Mouse (Mus musculus) limb, embryonic 11.5 days (tissue): ENCODE data around the gene Gpr35. TPM values are rescaled to one million over a fixed set of nuclear protein-coding genes. Genes with fewer than 3 reads are reported as not detected.

Experiments used
- ATAC-seq: fragments of 200-750 bp; cut with Nextera tagmentation; 2 replicates; pipeline ENCODE4 v1.8.0; 2017; ENCODE audit warnings: low read depth; ENCODE audit not compliant: insufficient number of reproducible peaks, low FRiP score, low TSS enrichment
- DNase-seq: peaks from one replicate; pipeline ENCODE4 v3.0.0-alpha.2; 2015; ENCODE audit warnings: low spot score
- H3K27ac ChIP-seq: fragments of 300-500 bp; sonication (generic); replicated peaks from 2 replicates; pipeline ENCODE4 v1.5.1; 2014; ENCODE audit warnings: low read depth, mild to moderate bottlenecking, low read length
- H3K27me3 ChIP-seq: fragments of 300-500 bp; sonication (generic); 2 replicates; pipeline ENCODE4 v1.6.1; 2014; ENCODE audit warnings: mild to moderate bottlenecking, low read length, mixed read lengths; ENCODE audit not compliant: control insufficient read depth, insufficient read depth
- H3K36me3 ChIP-seq: fragments of 300-500 bp; sonication (generic); 2 replicates; pipeline ENCODE4 v1.6.1; 2014; ENCODE audit warnings: mild to moderate bottlenecking, low read length, moderate library complexity, mixed read lengths; ENCODE audit not compliant: control insufficient read depth, insufficient read depth
- H3K4me1 ChIP-seq: fragments of 300-500 bp; sonication (generic); 2 replicates; pipeline ENCODE4 v1.6.1; 2014; ENCODE audit warnings: low read length, mixed read lengths; ENCODE audit not compliant: control insufficient read depth, insufficient read depth
- H3K4me2 ChIP-seq: fragments of 300-500 bp; sonication (generic); 2 replicates; pipeline ENCODE4 v1.6.1; 2014; ENCODE audit warnings: low read depth, mild to moderate bottlenecking, moderate library complexity; ENCODE audit not compliant: severe bottlenecking
- H3K4me3 ChIP-seq: fragments of 300-500 bp; sonication (generic); 2 replicates; pipeline ENCODE4 v1.5.1; 2014; ENCODE audit warnings: low read depth, low read length
- H3K9ac ChIP-seq: fragments of 300-500 bp; sonication (generic); 2 replicates; pipeline ENCODE4 v1.6.1; 2014; ENCODE audit warnings: mild to moderate bottlenecking, low read length
- H3K9me3 ChIP-seq: fragments of 300-500 bp; sonication (generic); 2 replicates; pipeline ENCODE4 v1.6.1; 2016; ENCODE audit warnings: low read length; ENCODE audit not compliant: control insufficient read depth
- WGBS: fragments of 180-500 bp; shearing (Covaris S2); extraction: QIAGEN DNeasy Blood & Tissue Kit; methylation state at CpG from one replicate; pipeline ENCODE4 v1.1.7; 2014; 5-methylcytosine and 5-hydroxymethylcytosine counted together
- polyA plus RNA-seq: library from polyadenylated mRNA; unstranded; fragments of >200 nt; fragmentation: Nextera tagmentation; extraction: Ambion mirVana; gene quantifications from 2 replicates; pipeline ENCODE4 v1.2.1, GENCODE M21; 2014

The Gpr35 gene
- polyA plus RNA-seq, 1 experiment from 2014 or later = 0.44 TPM

DNA sequence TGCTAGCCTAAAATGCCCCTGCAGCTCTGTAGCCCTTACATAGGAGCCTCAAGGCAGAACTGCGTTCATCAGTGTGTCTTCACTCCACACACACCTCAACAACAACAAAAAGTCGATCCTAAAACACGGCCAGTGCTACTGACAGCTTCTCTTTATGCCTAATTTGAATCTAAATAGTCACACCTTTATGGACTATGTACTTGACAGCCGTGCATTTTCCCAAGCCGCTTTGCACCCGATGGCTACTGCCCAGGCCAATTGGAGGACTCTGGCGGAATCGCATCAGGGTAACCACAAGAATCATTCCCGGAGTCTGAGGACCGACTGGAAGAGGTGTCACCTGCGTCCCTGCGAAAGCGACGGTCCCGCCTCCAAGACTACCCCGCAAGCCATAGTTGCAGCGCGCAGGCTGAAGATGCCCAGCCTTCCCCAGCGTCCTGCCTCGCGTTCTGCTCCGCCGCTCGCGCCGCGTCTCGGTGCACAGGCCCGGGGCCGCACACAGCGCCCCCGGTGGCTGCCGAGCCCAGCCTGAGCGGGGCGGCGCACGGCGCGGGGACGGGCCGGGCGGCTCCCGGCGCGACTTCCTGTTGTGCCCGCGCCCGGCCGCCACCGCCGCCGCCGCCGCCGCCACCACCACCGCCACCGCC lies 40.3 kb upstream of the Gpr35 start, which contains the start of gene Rnpepl1:
TSS of gene Rnpepl1 (plus strand) at position 545 of the 647 bp plus-strand sequence.
- no peaks in the 10 kb centered on the region for H3K27me3 ChIP-seq
- DNase-seq = peak; percentile 79
- peak within 1 kb of the TSS; percentile 79 for H3K27ac ChIP-seq
- H3K4me1 ChIP-seq = peaks cover 18% of the 10 kb centered on the region
- peak; percentile 37 for ATAC-seq
- no peaks in the 10 kb centered on the region for H3K9me3 ChIP-seq
- 1% methylated on average over 39 of the region's 57 CpGs for WGBS
- H3K9ac ChIP-seq = peak within 1 kb of the TSS; percentile 90
- H3K36me3 ChIP-seq = peaks cover 3% of the 10 kb centered on the region; the same call in 1 of the 2 replicates
- peak within 1 kb of the TSS; percentile 93 for H3K4me2 ChIP-seq
- peak within 1 kb of the TSS; percentile 72 for H3K4me3 ChIP-seq

GRCm38 (mm10) chr1:92910925-92911720 lies 39.5 kb upstream of the Gpr35 start:
- Histone ChIP-seq H3K36me3 (peaks cover 5% of the 10 kb centered on the region; the same call in 1 of the 2 replicates), H3K9me3 (no peaks in the 10 kb centered on the region), H3K4me2 (peak overlapping the region; percentile 93), H3K4me3 (peak overlapping the region; percentile 72), H3K9ac (peak overlapping the region; percentile 90), H3K27me3 (no peaks in the 10 kb centered on the region), H3K27ac (peak overlapping the region; percentile 79), H3K4me1 (peaks cover 18% of the 10 kb centered on the region)
- WGBS = under 1% methylated on average over 64 of the region's 85 CpGs
- DNase-seq (peak; percentile 68), ATAC-seq (peak; percentile 8; the same call in 1 of the 2 replicates)

- Histone ChIP-seq H3K9ac (peak overlapping the region; percentile 90), H3K4me3 (peak overlapping the region; percentile 72), H3K36me3 (peaks cover 7% of the 10 kb centered on the region; the same call in 1 of the 2 replicates), H3K27ac (no peak overlapping the region), H3K27me3 (no peaks in the 10 kb centered on the region), H3K4me2 (peak overlapping the region; percentile 93), H3K4me1 (peaks cover 18% of the 10 kb centered on the region), H3K9me3 (no peaks in the 10 kb centered on the region)
- no peak for ATAC-seq
- no peak for DNase-seq
- 56% methylated on average over 8 of the region's 8 CpGs for WGBS
These were observed 38.9 kb upstream of the Gpr35 start for GRCm38 (mm10) chr1:92911721-92912138.

DNA sequence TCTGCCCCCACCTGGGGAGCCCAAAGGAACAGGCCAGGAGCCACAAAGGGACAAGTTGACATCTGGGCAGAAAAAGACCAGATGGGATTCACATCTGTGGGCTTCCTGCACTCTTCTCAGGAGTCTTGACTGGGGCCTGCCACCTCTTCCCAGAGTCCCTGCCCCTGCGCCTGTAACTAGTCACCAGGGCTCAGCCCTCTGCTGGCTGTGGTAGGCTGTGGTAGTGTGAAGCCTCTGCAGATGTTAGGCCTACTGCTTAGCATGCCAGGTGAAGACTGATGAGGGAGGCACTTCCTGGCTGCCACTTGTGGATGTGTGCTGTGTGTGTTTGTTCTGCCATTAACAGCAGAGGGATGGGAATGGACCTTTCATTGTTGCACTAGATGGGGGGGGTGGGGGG lies 38.4 kb upstream of the Gpr35 start:
- DNase-seq = peak; percentile 41
- H3K27ac ChIP-seq = no peak overlapping the region
- peaks cover 7% of the 10 kb centered on the region; the same call in 1 of the 2 replicates for H3K36me3 ChIP-seq
- 53% methylated on average over 1 of the region's 1 CpGs for WGBS
- no peak overlapping the region for H3K9ac ChIP-seq
- no peaks in the 10 kb centered on the region for H3K27me3 ChIP-seq
- H3K4me1 ChIP-seq = peaks cover 18% of the 10 kb centered on the region
- peak overlapping the region; percentile 72 for H3K4me3 ChIP-seq
- H3K9me3 ChIP-seq = no peaks in the 10 kb centered on the region
- no peak for ATAC-seq
- H3K4me2 ChIP-seq = peak overlapping the region; percentile 93

GRCm38 (mm10) chr1:92914239-92914638 lies 36.4 kb upstream of the Gpr35 start:
- 82% methylated on average over 4 of the region's 4 CpGs for WGBS
- H3K27ac ChIP-seq = no peak overlapping the region
- DNase-seq (no peak), ATAC-seq (no peak)
- no peak overlapping the region for H3K4me3 ChIP-seq
- H3K9ac ChIP-seq = no peak overlapping the region
- no peaks in the 10 kb centered on the region for H3K27me3 ChIP-seq
- H3K9me3 ChIP-seq = no peaks in the 10 kb centered on the region
- peaks cover 18% of the 10 kb centered on the region for H3K4me1 ChIP-seq
- no peak overlapping the region for H3K4me2 ChIP-seq
- peaks cover 7% of the 10 kb centered on the region; the same call in 1 of the 2 replicates for H3K36me3 ChIP-seq

- H3K4me3 ChIP-seq = no peak overlapping the region
- H3K9ac ChIP-seq = no peak overlapping the region
- H3K27ac ChIP-seq = no peak overlapping the region
- H3K4me1 ChIP-seq = peaks cover 14% of the 10 kb centered on the region
- no peak for ATAC-seq
- H3K4me2 ChIP-seq = no peak overlapping the region
- no peaks in the 10 kb centered on the region for H3K27me3 ChIP-seq
- WGBS = 95% methylated on average over 11 of the region's 11 CpGs
- H3K36me3 ChIP-seq = peaks cover 9% of the 10 kb centered on the region; the same call in 1 of the 2 replicates
- no peak for DNase-seq
- no peaks in the 10 kb centered on the region for H3K9me3 ChIP-seq
These were observed 35.7 kb upstream of the Gpr35 start for GRCm38 (mm10) chr1:92914993-92915392.

GRCm38 (mm10) chr1:92916725-92917124 lies 33.9 kb upstream of the Gpr35 start:
- H3K4me2 ChIP-seq = no peak overlapping the region
- DNase-seq (no peak), ATAC-seq (no peak)
- H3K27me3 ChIP-seq = no peaks in the 10 kb centered on the region
- 90% methylated on average over 9 of the region's 9 CpGs for WGBS
- H3K27ac ChIP-seq = no peak overlapping the region
- peaks cover 7% of the 10 kb centered on the region for H3K4me1 ChIP-seq
- H3K9me3 ChIP-seq = no peaks in the 10 kb centered on the region
- no peak overlapping the region for H3K4me3 ChIP-seq
- H3K36me3 ChIP-seq = peaks cover 9% of the 10 kb centered on the region; the same call in 1 of the 2 replicates
- no peak overlapping the region for H3K9ac ChIP-seq

DNA sequence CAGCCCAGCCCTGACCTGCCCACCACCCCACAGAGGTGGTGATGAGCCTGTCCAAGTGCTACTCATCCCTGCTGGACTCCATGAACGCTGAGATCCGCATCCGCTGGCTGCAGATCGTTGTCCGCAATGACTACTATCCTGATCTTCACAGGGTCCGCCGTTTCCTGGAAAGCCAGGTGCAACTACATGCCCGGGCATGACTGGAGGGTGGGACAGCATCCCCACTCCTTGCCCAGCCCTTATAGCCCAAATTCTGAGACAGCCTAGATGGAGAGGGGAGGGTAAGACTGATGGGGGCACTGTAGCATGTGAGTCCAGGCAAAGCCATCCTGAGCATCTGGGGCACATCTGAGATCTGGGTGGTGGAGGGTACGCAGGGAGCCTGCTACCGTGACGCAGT lies 31.5 kb upstream of the Gpr35 start:
- no peaks in the 10 kb centered on the region for H3K27me3 ChIP-seq
- no peak overlapping the region for H3K27ac ChIP-seq
- DNase-seq (no peak), ATAC-seq (no peak)
- no peak overlapping the region for H3K9ac ChIP-seq
- no peak overlapping the region for H3K4me2 ChIP-seq
- peaks cover 9% of the 10 kb centered on the region; the same call in 1 of the 2 replicates for H3K36me3 ChIP-seq
- H3K9me3 ChIP-seq = no peaks in the 10 kb centered on the region
- no peak overlapping the region for H3K4me3 ChIP-seq
- WGBS = 92% methylated on average over 11 of the region's 11 CpGs
- no peaks in the 10 kb centered on the region for H3K4me1 ChIP-seq
